Mouse (Mus musculus): Measurements from ENCODE around the gene Stn1. TPM values are rescaled to one million over a fixed set of nuclear protein-coding genes. Genes with fewer than 3 reads are reported as not detected.
"Not testable (repeated sequence)": the region's sequence is repeated elsewhere in the genome, so short reads cannot be mapped to it uniquely, and the experiment has no call there.

Stn1 gene
- total RNA-seq (2021) = 10 to 100 TPM; 22.6 to 23.8 TPM
- long read RNA-seq, experiment 1, transcript Stn1-201 (10 exons, 1,992 nt) = major isoform, 6 of 9 reads
- long read RNA-seq, experiment 1, partial matches to known transcripts = 2 of 9 reads
- long read RNA-seq, experiment 1, other reads (novel, unspliced or antisense) = 1 of 9 reads
- long read RNA-seq, experiment 2, transcript Stn1-201 (10 exons, 1,992 nt) = major isoform, 13 of 15 reads
- long read RNA-seq, experiment 2, partial matches to known transcripts = 1 of 15 reads
- long read RNA-seq, experiment 2, other reads (novel, unspliced or antisense) = 1 of 15 reads

DNA sequence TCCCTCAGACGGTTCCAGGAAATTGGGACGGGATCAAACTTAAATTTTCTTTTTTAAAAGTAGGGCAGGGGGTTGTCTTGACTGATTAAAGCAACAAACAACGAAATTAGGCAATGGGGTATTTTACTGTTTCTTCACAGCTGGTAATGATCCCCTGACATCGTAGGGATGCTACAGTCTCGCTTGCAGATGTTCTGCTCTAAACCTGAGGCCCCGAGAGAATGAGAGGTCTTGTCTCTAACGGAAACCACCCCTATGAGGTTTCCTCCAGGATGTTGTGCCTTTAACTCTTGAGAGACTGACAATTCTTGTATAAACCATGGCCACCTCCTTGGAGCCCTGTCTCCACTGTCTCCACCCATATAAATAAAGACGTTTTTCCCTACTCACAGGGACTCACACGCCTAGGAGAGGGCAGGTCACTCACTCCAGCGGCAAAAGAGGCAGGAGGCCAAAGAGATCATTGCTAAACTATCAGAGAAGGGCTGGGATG lies at the start of gene Stn1:
Gene Stn1, minus strand, starts transcription at position 208 of the 493 bp plus-strand sequence.
- DNase-seq (ENCODE audit: low spot score in 2 of 2) = no peak
- no peak for TF ChIP-seq CTCF (conservative IDR thresholded peaks at IDR 0.05)
- Histone ChIP-seq H3K4me3 (peak within 1 kb of the TSS; percentile 82), H3K27ac (peak within 1 kb of the TSS; percentile 89)

GRCm38 (mm10) chr19:47587009-47587408 lies 49.7 kb upstream of the Stn1 start:
- TF ChIP-seq CTCF (conservative IDR thresholded peaks at IDR 0.05) = no peak
- no peak overlapping the region for H3K27ac ChIP-seq
- no peak for DNase-seq (ENCODE audit: low spot score in 2 of 2)
- no peak overlapping the region for H3K4me3 ChIP-seq

- H3K4me3 ChIP-seq = no peak overlapping the region
- TF ChIP-seq CTCF (conservative IDR thresholded peaks at IDR 0.05) = no peak
- no peak overlapping the region for H3K27ac ChIP-seq
- no peak for DNase-seq (ENCODE audit: low spot score in 2 of 2)
Measured at GRCm38 (mm10) chr19:47585772-47586171, 48.5 kb upstream of the Stn1 start.

- no peak for DNase-seq (ENCODE audit: low spot score in 2 of 2)
- TF ChIP-seq CTCF (conservative IDR thresholded peaks at IDR 0.05) = no peak
- Histone ChIP-seq H3K4me3 (peak overlapping the region; percentile 77), H3K27ac (peak overlapping the region; percentile 86)
Measured at GRCm38 (mm10) chr19:47579788-47580631, 42.7 kb upstream of the Stn1 start.

DNA sequence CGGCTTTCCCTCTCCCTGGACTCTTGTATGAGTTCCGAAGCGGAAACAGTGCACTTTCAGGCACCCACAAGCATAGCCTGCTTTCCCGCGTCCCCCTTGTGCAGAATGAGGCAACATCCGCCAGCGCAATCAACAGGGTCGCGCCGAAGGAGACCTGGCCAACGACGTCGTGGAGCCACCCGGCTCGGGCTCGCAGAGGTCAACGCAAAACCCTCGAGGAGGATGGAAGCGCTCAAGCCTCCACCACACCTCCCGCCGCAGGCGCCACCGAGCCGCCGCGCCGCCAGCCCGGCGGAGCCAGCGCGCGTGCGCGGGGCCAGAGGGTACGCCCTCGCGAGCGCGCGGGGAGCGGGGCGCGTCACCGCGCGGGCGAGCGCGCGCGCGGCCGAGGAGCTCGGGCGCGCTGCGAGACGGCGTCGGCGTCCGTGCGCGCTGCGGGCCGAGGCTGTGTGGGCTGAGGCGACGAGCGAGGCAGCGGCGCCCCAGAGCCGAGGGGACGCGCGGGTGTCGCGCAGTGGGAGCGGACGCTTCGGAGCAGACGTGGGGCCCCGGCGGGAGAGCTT lies 42.0 kb upstream of the Stn1 start, which contains the start of gene Slk:
Gene Slk, plus strand, starts transcription at position 454 of the 563 bp plus-strand sequence.
- Histone ChIP-seq H3K27ac (peak within 1 kb of the TSS; percentile 95), H3K4me3 (peak within 1 kb of the TSS; percentile 77)
- TF ChIP-seq CTCF (conservative IDR thresholded peaks at IDR 0.05) = peak; percentile 23; the same call in 1 of the 2 replicates
- DNase-seq (ENCODE audit: low spot score in 2 of 2) = peak; percentile 70 to 82

DNA sequence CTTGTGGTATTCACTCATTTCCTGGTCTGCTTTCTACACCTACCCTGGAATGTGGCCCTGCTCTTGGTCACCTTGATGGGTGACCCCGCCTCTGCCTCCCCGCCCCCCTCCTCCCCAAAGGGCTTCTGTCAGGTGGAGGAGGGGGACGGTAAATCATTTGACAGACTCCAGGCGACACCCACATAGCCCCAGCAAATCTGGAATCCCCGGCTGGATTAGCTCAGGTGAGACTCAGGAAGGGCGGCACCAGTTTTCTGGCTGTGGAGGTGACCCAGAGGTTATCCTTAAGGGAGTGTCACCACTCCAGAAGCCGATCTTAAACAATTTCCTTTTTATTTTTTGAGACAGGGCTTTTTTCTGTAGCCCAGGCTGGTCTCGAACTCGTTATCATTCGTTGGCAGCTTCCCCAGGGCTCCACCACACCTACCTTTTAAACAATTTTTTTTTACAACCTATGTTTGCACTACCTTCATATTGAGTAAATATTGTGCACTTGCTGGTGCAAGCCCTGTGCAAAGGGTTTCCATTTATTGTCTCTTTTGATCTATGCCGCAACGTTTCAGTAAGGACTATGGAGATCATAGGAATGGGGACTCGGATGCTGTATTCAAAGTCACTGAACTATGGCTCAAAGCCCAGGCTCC lies 41.4 kb upstream of the Stn1 start:
- H3K27ac ChIP-seq = peak overlapping the region; percentile 95
- TF ChIP-seq CTCF (conservative IDR thresholded peaks at IDR 0.05) = no peak
- no peak for DNase-seq (ENCODE audit: low spot score in 2 of 2)
- H3K4me3 ChIP-seq = peak overlapping the region; percentile 77

DNA sequence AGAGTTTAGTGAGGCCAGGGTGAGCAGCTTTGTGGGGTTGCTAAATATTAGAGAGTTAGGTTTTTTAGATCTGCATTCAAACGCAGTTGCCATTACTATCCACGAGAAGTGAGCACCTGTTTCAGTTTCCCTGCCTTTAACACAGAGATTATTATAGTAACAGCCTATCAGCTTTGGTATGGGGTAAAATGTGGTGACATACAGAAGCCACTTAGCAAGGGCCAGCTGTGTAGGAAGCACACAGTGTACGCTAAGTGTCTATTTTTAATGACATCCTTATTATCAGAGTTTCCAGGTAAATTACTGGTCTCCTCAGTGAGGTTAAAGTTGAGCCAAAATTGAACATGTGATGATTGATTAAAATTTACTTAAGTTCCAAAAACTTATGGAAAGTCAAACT lies 36.4 kb upstream of the Stn1 start:
- Histone ChIP-seq H3K27ac (no peak overlapping the region), H3K4me3 (no peak overlapping the region)
- TF ChIP-seq CTCF (conservative IDR thresholded peaks at IDR 0.05) = no peak
- DNase-seq (ENCODE audit: low spot score in 2 of 2) = no peak

GRCm38 (mm10) chr19:47571981-47572380 lies 34.7 kb upstream of the Stn1 start:
- not testable (repeated sequence) for DNase-seq (ENCODE audit: low spot score in 2 of 2); H3K4me3 ChIP-seq; H3K27ac ChIP-seq

DNA sequence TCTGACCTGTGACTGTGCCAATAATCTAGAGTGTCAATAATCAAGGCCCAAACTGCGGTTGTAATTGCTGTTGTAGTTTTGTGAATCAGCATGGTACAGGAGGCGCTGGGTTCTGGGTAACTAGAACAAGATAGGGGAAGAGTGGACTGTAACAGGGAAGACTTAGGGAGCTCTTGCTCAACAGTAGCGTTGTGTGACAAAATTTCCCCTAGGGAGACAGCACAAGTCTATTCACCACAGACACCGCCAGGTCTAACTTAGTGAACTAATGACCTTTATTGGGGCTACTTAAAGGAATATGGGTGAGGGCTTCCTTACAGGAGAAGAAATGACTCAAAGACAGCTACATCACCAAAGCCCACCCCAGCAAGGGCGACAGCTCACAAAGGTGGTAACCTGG lies 32.7 kb upstream of the Stn1 start:
- TF ChIP-seq CTCF (conservative IDR thresholded peaks at IDR 0.05) = no peak
- Histone ChIP-seq H3K27ac (no peak overlapping the region), H3K4me3 (no peak overlapping the region)
- DNase-seq (ENCODE audit: low spot score in 2 of 2) = no peak

DNA sequence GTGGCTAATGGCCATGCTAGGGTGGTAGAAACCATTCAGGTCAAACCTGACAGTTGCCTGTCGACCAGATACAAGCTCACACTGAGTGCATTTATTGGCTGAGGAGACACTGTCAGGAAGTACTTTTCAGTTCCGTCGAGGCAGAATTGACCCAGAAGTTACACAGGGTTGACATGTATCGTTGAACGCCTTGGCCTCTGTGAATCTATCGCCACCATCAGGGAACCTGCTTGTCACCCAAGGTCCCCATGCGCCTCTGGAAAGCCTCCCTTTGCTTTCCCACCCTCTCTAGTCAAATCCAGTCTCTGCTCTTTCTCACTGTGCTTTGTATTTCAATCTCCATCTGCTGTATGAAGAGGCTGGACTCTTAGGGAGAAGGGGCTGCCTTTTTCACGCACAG lies 28.7 kb upstream of the Stn1 start:
- Histone ChIP-seq H3K4me3 (no peak overlapping the region), H3K27ac (no peak overlapping the region)
- DNase-seq (ENCODE audit: low spot score in 2 of 2) = no peak
- TF ChIP-seq CTCF (conservative IDR thresholded peaks at IDR 0.05) = no peak

- no peak for TF ChIP-seq CTCF (conservative IDR thresholded peaks at IDR 0.05)
- no peak for DNase-seq (ENCODE audit: low spot score in 2 of 2)
- Histone ChIP-seq H3K4me3 (no peak overlapping the region), H3K27ac (no peak overlapping the region)
Measured at GRCm38 (mm10) chr19:47565031-47565654, 27.8 kb upstream of the Stn1 start.

DNA sequence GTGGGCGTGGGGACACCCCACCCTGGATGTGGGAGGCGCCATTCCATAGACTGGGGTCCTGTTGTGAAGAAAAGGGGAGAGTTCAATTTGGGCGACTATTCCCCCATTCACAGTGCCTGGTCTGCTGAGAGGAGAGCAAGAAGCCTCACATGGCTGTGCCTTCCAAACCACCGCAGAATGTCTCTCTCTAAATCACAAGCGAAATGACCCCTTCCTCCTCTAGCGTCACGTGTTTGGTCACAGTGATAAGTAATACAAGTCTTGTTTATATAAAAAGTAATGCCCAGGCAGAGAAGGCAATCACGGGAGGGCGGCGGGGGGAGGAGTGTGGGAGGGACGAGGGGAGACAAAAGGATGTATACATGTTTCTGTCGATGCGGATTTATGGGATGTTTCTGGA lies 26.4 kb upstream of the Stn1 start:
- TF ChIP-seq CTCF (conservative IDR thresholded peaks at IDR 0.05) = no peak
- Histone ChIP-seq H3K27ac (no peak overlapping the region), H3K4me3 (no peak overlapping the region)
- DNase-seq (ENCODE audit: low spot score in 2 of 2) = no peak
